Mouse (Mus musculus) adrenal gland (tissue): ENCODE measurements around the gene BC029722.

ENCODE experiments used
- intact Hi-C: fragments of 180-260 bp; cut with DNase I; formaldehyde crosslinking; loops from one replicate; pipeline ENCODE4 v1.15.1; 2025

Gene BC029722

GRCm38 (mm10) chr2:155819449-155820251 is 424 bp upstream of the BC029722 start:
- intact Hi-C loops, result no loop called here

GRCm38 (mm10) chr2:155818596-155819391 is 432 bp downstream of the BC029722 start:
- intact Hi-C loops, result no loop called here

DNA sequence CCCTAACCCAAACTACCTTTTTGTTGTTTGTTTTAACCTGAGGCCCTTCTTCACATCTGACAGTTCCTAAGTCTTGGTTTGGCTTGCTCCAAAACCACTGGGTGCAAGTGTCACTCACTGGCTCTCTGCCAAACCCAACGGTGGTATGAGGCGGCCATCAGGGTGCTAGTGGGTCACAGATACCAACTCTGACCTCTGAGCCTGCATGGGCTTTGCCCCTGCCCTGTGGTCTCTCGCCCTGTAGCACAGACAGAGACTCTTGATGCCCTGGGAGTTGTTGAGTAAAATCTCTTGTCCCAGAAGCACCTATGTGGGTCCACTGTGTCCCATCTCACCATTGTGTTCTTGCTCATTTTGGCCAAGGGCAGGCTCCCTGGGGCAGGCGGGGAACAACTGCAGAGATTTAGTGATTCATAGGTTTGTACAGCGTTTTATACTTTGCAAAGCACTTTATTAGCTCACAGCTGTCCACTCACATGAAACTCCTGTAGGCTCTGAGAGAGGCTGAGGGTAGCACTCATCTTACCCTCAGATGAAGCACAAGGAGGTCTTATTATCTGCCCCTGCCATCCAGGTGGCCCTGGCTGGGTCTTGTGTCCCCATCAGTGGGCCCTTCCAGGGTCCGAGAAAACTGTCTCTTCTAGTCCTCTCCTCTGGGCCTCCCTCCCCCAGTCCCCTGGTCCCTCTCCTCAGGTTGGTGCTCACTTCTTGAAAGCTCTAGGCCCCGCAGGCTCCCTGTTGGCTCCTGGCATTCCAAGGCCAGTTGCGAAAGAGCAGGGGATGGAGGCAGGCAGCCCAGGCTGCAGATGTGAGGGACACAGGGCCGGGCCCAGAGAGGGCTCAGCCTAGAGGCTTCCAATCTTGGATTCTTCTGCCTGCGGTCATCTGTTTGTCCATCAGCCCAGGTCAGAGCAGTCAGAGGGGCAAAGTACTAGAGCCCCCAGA is 1.7 kb downstream of the BC029722 start:
- intact Hi-C loops, result no loop called here

- intact Hi-C loops, result no loop called here
These were observed 3.0 kb downstream of the BC029722 start for GRCm38 (mm10) chr2:155816179-155816578.

DNA sequence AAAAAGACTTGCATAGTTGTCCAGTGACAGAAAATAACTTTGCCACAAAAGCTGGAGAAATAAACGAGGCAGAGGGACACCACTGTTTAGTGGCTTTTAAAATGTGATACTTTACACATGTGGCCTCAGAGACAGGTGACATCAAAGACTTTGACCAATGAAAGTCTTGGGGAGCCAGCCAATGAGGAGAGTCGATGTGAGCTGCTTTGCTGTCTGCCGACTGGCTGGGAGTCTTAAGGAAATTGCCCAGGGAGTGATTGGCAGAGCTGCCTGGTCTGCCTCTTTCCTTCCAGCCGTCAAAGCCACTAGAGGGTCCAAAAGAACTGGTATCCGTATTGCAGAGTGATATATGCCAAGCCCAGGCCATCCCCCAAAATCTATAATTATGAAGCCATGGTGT is 4.4 kb downstream of the BC029722 start:
- intact Hi-C loops, result loop anchor here (5.0 kb wide), 1 partner anchor 58 kb away; no protein-coding TSS in a partner anchor

GRCm38 (mm10) chr2:155812637-155813036 is 6.6 kb downstream of the BC029722 start:
- intact Hi-C loops, result loop anchor here (5.0 kb wide), 1 partner anchor 55 kb away; no protein-coding TSS in a partner anchor

DNA sequence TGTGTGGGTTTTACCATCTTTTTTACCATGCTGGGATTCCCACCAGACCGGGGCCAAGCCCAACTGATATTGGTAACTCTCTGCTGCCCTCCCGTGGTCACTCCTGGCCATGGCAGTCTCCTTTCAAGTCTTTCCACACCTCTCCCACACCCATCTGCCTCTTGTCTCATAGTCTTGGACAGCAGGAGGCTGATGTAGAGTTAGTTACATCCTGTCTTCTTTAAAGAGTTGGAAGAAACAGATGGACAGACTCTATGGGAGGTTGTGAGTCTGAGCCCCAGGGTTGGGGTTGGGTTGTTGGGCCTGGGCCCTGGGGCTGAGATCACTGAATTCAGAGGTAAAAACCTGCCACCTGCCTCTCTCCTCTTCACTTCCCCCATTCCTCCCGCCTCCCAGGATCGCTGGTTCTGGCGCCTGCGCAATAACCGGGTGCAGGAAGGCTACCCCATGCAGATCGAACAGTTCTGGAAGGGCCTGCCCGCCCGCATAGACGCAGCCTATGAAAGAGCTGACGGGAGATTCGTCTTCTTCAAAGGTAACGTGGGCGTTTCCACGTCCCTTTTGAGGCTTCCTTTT is 7.3 kb downstream of the BC029722 start:
- intact Hi-C loops, result loop anchor here (5.0 kb wide), 1 partner anchor 55 kb away; no protein-coding TSS in a partner anchor

- intact Hi-C loops, result loop anchor here (5.0 kb wide), 1 partner anchor 52 kb away; no protein-coding TSS in a partner anchor
These were observed 9.6 kb downstream of the BC029722 start for GRCm38 (mm10) chr2:155809620-155810019.

- intact Hi-C loops, result no loop called here
These were observed 11.8 kb downstream of the BC029722 start for GRCm38 (mm10) chr2:155807408-155807807.

GRCm38 (mm10) chr2:155806548-155806947 is 12.7 kb downstream of the BC029722 start:
- intact Hi-C loops, result no loop called here

GRCm38 (mm10) chr2:155805925-155806255 is 13.3 kb downstream of the BC029722 start:
- intact Hi-C loops, result no loop called here

GRCm38 (mm10) chr2:155805231-155805924 is 13.8 kb downstream of the BC029722 start:
- intact Hi-C loops, result no loop called here

- intact Hi-C loops, result loop anchor here (5.0 kb wide), 1 partner anchor 37 kb away; no protein-coding TSS in a partner anchor
These were observed 15.2 kb downstream of the BC029722 start for GRCm38 (mm10) chr2:155804053-155804452.

- intact Hi-C loops, result loop anchor here (5.0 kb wide), 1 partner anchor 35 kb away; no protein-coding TSS in a partner anchor
These were observed 16.5 kb downstream of the BC029722 start for GRCm38 (mm10) chr2:155802761-155803160.

GRCm38 (mm10) chr2:155798613-155799012 is 20.6 kb downstream of the BC029722 start:
- intact Hi-C loops, result no loop called here

DNA sequence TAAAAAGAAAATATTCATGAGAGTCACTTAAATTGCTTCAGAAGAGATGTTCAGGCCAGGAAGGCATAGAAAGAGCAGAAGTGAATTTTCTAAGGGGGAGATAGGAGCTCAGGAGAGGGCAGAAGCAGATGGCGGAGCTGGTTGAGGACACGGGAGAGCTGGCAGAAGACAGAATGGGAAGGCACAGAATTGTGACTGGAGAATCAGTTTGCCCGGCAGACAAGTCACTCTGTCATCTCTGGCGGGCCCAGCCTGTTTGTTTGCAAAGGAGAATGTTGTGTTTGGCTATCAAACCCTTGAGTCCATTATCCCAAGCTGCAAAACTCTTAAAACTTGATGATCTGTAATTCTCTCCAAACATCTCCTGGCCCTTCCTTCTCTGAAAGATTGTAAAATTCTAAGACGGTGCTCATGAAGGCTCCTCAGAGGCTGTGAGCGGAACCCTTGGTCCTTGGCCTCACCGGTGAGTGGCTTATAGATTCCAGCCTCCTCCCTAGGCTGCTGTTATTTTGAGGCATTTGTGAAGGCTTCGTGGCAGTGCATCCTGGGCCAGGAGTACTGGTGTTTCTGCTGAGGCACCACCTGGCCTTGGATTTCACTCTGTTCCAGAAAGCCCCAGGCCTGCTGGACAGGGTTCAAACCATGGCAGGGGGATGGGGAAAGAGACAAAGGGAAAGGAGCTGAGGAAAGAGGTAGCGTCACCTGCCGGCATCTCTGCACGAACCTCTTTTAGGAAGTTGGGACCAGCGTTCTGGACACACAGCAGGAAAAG is 24.4 kb downstream of the BC029722 start:
- intact Hi-C loops, result no loop called here

DNA sequence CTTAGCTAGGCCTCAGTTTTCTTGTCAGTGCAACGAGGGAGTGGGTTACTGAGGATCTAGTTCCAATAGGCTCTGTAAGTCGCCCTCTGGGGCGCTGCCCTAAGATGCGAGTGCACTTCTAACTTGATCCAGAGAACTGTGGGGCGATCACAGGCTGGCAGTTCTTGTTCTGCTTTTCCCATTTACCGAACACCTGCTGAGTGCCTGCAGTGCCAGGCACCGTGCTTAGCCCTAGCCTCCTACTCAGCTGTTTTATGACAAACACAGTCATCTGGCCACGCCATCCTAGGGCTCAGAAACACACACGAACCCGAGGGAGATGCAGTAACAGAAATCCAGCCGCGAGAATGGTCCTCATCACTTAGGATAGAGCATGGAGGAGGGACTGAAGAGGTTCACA is 26.3 kb downstream of the BC029722 start:
- intact Hi-C loops, result no loop called here

GRCm38 (mm10) chr2:155787949-155788931 is 31.0 kb downstream of the BC029722 start:
- intact Hi-C loops, result no loop called here
